Mouse (Mus musculus): ENCODE results near the gene Cdh4. TPM values are rescaled to one million over a fixed set of nuclear protein-coding genes. Genes with fewer than 3 reads are reported as not detected.

Gene Cdh4
- polyA plus RNA-seq, 1 experiment from 2014 or later: 50.0 TPM

GRCm38 (mm10) chr2:179606341-179606740, 164.1 kb downstream of the Cdh4 start:
- 60% methylated on average over 2 of the region's 2 CpGs for WGBS

GRCm38 (mm10) chr2:179615906-179616305, 173.7 kb downstream of the Cdh4 start:
- Histone ChIP-seq H3K27me3 (no peaks in the 10 kb centered on the region), H3K9me3 (no peaks in the 10 kb centered on the region), H3K4me1 (replicated peaks) (no peaks in the 10 kb centered on the region), H3K27ac (replicated peaks) (no peak overlapping the region), H3K4me3 (no peak overlapping the region), H3K36me3 (no peaks in the 10 kb centered on the region), H3K4me2 (no peak overlapping the region), H3K9ac (no peak overlapping the region)
- WGBS: 65% methylated on average over 5 of the region's 5 CpGs
- ATAC-seq (ENCODE audit: low FRiP score, low read depth): no peak

More at GRCm38 (mm10) chr2:179606341-179606740, 164.1 kb downstream of the Cdh4 start:
- Histone ChIP-seq H3K36me3 (no peaks in the 10 kb centered on the region), H3K27ac (replicated peaks) (no peak overlapping the region), H3K4me3 (no peak overlapping the region), H3K4me1 (replicated peaks) (0 out of 2 replicates have a peak, but pooled peaks cover 3% of the 10 kb centered on the region), H3K27me3 (no peaks in the 10 kb centered on the region), H3K9me3 (no peaks in the 10 kb centered on the region), H3K9ac (no peak overlapping the region), H3K4me2 (no peak overlapping the region)
- no peak for ATAC-seq (ENCODE audit: low FRiP score, low read depth)

DNA sequence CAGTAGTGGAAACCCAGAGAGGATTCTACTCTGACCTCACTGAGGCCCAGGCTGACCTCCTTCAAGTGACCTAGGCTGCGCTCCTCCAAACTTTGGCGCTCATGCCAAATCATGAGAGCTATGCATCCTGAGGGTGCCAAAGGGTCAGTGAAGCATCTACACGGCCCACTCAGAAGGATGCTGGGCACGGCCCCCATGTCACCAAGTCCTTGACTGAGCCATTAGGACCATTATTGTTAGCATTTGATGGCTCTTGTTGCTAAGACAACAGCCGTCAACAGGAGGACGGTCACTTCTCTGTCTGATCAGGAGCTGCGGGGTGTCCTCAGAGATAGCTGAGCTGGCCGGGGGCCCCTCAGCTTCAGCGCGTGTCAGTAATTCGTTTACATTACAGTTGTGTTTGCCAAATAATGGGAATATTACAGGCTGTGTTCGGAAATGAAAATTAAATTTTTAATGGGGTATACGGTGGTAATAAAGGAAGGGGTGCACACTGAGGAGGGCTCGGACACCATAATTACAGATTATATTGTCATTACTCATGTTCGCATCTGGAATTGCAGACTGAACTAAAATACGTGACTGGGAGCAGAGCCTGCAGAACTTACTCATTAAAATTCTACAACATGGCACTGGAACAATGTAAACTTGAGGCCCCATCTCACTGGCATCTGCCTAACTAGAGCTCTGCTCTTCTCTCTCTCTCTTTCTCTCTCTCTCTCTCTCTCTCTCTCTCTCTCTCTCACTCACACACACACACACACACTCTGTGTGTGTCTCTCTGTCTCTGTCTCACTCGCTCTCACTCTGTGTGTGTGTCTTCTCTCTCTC, 181.6 kb downstream of the Cdh4 start:
- Histone ChIP-seq H3K9ac (no peak overlapping the region), H3K27me3 (no peaks in the 10 kb centered on the region), H3K36me3 (no peaks in the 10 kb centered on the region), H3K27ac (replicated peaks) (no peak overlapping the region), H3K4me2 (no peak overlapping the region), H3K4me1 (replicated peaks) (peaks cover 10% of the 10 kb centered on the region), H3K4me3 (no peak overlapping the region), H3K9me3 (no peaks in the 10 kb centered on the region)
- ATAC-seq (ENCODE audit: low FRiP score, low read depth): 0 out of 2 replicates have a peak, but pooled peaks have one; percentile 32
- 44% methylated on average over 17 of the region's 17 CpGs for WGBS

DNA sequence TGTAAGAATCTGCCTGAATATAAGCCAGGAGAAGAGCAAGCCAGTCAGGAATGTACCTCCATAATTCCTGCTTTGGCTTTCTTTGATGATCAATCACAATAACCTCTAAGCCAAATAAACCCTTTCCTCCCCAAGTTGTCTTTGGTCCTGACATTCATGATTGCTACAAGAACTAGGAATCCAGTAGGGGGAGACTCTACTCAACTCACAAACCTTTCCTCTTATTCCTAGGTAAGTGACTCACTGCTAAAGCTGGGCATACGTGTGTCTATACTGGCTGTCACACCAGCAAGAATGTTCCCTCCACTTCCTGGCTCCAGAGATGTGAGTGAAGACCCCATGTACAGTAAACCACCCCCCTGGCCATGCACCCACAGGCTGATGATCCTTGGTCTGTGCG, 185.3 kb downstream of the Cdh4 start:
- peaks cover 8% of the 10 kb centered on the region for H3K4me1 ChIP-seq (replicated peaks)
- H3K4me3 ChIP-seq: no peak overlapping the region
- no peak overlapping the region for H3K27ac ChIP-seq (replicated peaks)
- no peak overlapping the region for H3K9ac ChIP-seq
- ATAC-seq (ENCODE audit: low FRiP score, low read depth): no peak
- no peaks in the 10 kb centered on the region for H3K27me3 ChIP-seq
- H3K36me3 ChIP-seq: no peaks in the 10 kb centered on the region
- no peaks in the 10 kb centered on the region for H3K9me3 ChIP-seq
- H3K4me2 ChIP-seq: no peak overlapping the region
- WGBS: 92% methylated on average over 2 of the region's 2 CpGs

- no peak for ATAC-seq (ENCODE audit: low FRiP score, low read depth)
- Histone ChIP-seq H3K36me3 (no peaks in the 10 kb centered on the region), H3K9me3 (no peaks in the 10 kb centered on the region), H3K4me2 (no peak overlapping the region), H3K4me3 (no peak overlapping the region), H3K27me3 (no peaks in the 10 kb centered on the region), H3K27ac (replicated peaks) (no peak overlapping the region), H3K4me1 (replicated peaks) (peaks cover 12% of the 10 kb centered on the region), H3K9ac (no peak overlapping the region)
- 51% methylated on average over 10 of the region's 10 CpGs for WGBS
Measured at GRCm38 (mm10) chr2:179630720-179631119, 188.5 kb downstream of the Cdh4 start.

GRCm38 (mm10) chr2:179640576-179641301, 198.5 kb downstream of the Cdh4 start:
- no peaks in the 10 kb centered on the region for H3K36me3 ChIP-seq
- H3K9ac ChIP-seq: no peak overlapping the region
- WGBS: 88% methylated on average over 15 of the region's 15 CpGs
- H3K4me1 ChIP-seq (replicated peaks): peaks cover 7% of the 10 kb centered on the region
- H3K9me3 ChIP-seq: no peaks in the 10 kb centered on the region
- no peak overlapping the region for H3K4me3 ChIP-seq
- ATAC-seq (ENCODE audit: low FRiP score, low read depth): no peak
- no peak overlapping the region for H3K27ac ChIP-seq (replicated peaks)
- no peaks in the 10 kb centered on the region for H3K27me3 ChIP-seq
- no peak overlapping the region for H3K4me2 ChIP-seq

- WGBS: 72% methylated on average over 20 of the region's 20 CpGs
- ATAC-seq (ENCODE audit: low FRiP score, low read depth): no peak
- Histone ChIP-seq H3K27me3 (no peaks in the 10 kb centered on the region), H3K4me2 (no peak overlapping the region), H3K27ac (replicated peaks) (no peak overlapping the region), H3K4me1 (replicated peaks) (peaks cover 27% of the 10 kb centered on the region), H3K4me3 (no peak overlapping the region), H3K9me3 (no peaks in the 10 kb centered on the region), H3K36me3 (no peaks in the 10 kb centered on the region), H3K9ac (no peak overlapping the region)
Measured at GRCm38 (mm10) chr2:179648573-179649263, 206.5 kb downstream of the Cdh4 start.

GRCm38 (mm10) chr2:179649370-179649769, 207.1 kb downstream of the Cdh4 start:
- Histone ChIP-seq H3K4me1 (replicated peaks) (peaks cover 27% of the 10 kb centered on the region), H3K27ac (replicated peaks) (no peak overlapping the region), H3K4me3 (no peak overlapping the region), H3K9me3 (no peaks in the 10 kb centered on the region), H3K36me3 (no peaks in the 10 kb centered on the region), H3K4me2 (no peak overlapping the region), H3K9ac (no peak overlapping the region), H3K27me3 (no peaks in the 10 kb centered on the region)
- 60% methylated on average over 4 of the region's 4 CpGs for WGBS
- no peak for ATAC-seq (ENCODE audit: low FRiP score, low read depth)

- no peak for ATAC-seq (ENCODE audit: low FRiP score, low read depth)
- H3K9me3 ChIP-seq: no peaks in the 10 kb centered on the region
- no peak overlapping the region for H3K4me3 ChIP-seq
- no peaks in the 10 kb centered on the region for H3K36me3 ChIP-seq
- H3K4me2 ChIP-seq: no peak overlapping the region
- H3K4me1 ChIP-seq (replicated peaks): peaks cover 27% of the 10 kb centered on the region
- no peak overlapping the region for H3K9ac ChIP-seq
- WGBS: 80% methylated on average over 9 of the region's 9 CpGs
- H3K27me3 ChIP-seq: no peaks in the 10 kb centered on the region
- H3K27ac ChIP-seq (replicated peaks): no peak overlapping the region
Measured at GRCm38 (mm10) chr2:179650168-179650567, 207.9 kb downstream of the Cdh4 start.

DNA sequence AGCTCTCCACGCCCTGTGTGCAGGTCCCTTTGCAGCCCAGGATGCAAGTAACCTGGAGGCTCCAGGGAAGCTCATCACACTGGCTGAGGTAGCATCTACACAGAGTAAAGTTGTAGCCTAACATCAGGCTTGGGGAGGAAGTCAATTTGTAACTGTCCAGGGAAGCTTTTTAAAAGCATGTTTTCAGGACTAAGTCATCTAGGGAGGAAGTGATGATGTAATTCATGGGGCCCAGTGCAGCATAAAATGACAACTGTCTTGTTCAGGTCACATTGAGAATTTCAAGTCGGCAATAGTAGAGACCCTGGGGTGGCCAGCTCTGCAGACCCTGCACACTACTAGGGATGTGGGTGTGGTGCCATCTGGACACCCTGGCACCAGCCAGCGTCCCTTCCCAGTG, 213.3 kb downstream of the Cdh4 start:
- H3K4me1 ChIP-seq (replicated peaks): peaks cover 10% of the 10 kb centered on the region; the same call in 1 of the 2 replicates
- no peaks in the 10 kb centered on the region for H3K36me3 ChIP-seq
- H3K4me3 ChIP-seq: no peak overlapping the region
- no peak overlapping the region for H3K4me2 ChIP-seq
- no peak overlapping the region for H3K9ac ChIP-seq
- 0 out of 2 replicates have a peak, but pooled peaks cover 3% of the 10 kb centered on the region for H3K27me3 ChIP-seq
- WGBS: 85% methylated on average over 3 of the region's 3 CpGs
- no peaks in the 10 kb centered on the region for H3K9me3 ChIP-seq
- no peak overlapping the region for H3K27ac ChIP-seq (replicated peaks)
- ATAC-seq (ENCODE audit: low FRiP score, low read depth): no peak

DNA sequence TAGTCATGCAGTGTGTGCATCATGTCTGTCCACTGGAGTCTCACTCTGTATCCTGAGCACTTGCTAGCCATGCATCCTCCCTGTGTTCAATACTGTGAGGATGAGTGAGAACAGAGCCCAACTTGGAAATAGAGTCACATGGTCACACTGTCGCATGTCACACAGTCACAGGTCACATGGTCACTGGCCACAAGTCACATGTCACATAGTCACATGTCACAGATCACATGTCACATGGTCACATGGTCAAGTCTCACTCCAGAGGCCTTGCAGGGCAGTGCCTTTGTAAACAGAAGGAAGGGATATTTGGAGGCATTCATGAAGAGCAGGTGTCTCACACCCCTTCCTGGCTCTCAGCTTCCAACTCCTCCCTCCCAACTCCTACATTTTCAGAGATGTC, 217.0 kb downstream of the Cdh4 start:
- WGBS: 95% methylated on average over 1 of the region's 1 CpGs
- Histone ChIP-seq H3K9me3 (no peaks in the 10 kb centered on the region), H3K36me3 (no peaks in the 10 kb centered on the region), H3K27ac (replicated peaks) (no peak overlapping the region), H3K4me1 (replicated peaks) (peaks cover 21% of the 10 kb centered on the region), H3K4me3 (no peak overlapping the region), H3K9ac (no peak overlapping the region), H3K27me3 (peaks cover 13% of the 10 kb centered on the region; the same call in 1 of the 2 replicates), H3K4me2 (no peak overlapping the region)
- no peak for ATAC-seq (ENCODE audit: low FRiP score, low read depth)

Data from hindbrain, embryonic 15.5 days (tissue).